10 mouse cellular contexts compared by ENCODE assay signal in the genomic region with DNA sequence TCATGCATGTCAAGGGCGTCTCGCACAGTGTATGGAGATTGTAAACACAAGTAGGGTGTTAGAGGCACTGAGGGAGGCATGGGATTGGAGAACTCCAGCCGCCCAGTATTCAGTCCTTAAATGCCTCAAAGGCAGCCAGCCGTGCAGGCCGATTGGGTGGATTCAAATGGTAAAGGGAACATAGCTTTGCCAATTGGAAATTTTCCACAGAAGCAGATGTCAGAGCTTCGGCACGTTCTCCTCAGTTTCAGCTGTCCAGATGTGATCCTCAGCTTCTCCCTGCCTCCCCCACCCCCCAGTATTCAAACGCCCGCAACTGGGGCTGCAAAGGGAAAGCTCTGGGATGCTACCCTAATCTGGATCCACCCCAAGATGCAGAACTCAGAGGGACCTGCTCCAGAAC. TPM values are rescaled to one million over a fixed set of nuclear protein-coding genes. Genes with fewer than 3 reads are reported as not detected.
A peak's percentile ranks its signal among the peaks of the same experiment; 100 is the strongest.
DNase-seq lines count a peak whose midpoint lies in the region; ATAC-seq and TF ChIP-seq lines count a peak whose summit lies in the region.
"Had no signal": no experiment of that assay in that cellular context is flagged by ENCODE, and none has a peak within 500 bp of the region (broad histone marks: within the 10 kb centered on the region; RNA-seq: fewer than 3 reads in every experiment).

No protein-coding gene starts in this region.

- no peak overlapping the region for H3K4me2 ChIP-seq in heart, postnatal 0 days (ENCODE audit: low read depth, low read length)
- H3K4me2 ChIP-seq in forebrain, postnatal 0 days (ENCODE audit: low read depth) = no peak overlapping the region

- POLR2A ChIA-PET in Patski (lab: Charles Lee) = no interaction called here

- H3K9me3 ChIP-seq in heart, postnatal 0 days (replicated peaks; ENCODE audit: control insufficient read depth, low read length) = no peaks in the 10 kb centered on the region
- no peaks in the 10 kb centered on the region for H3K9me3 ChIP-seq in forebrain, postnatal 0 days (ENCODE audit: low read length)

- in situ Hi-C loops in Patski (cut with MboI; ENCODE audit: low pct_unique_long_range_greater_than_20kb) = no loop called here

- ATAC-seq in heart, postnatal 0 days (ENCODE audit: insufficient read depth, low read depth) = peak; percentile 21; the same call in 1 of the 2 replicates
- peak; percentile 56 for ATAC-seq in Patski
- ATAC-seq in forebrain, postnatal 0 days = peak; percentile 48; the same call in 1 of the 2 replicates

- H3K27me3 ChIP-seq in heart, postnatal 0 days (ENCODE audit: control insufficient read depth, insufficient read depth, low read length) = no peaks in the 10 kb centered on the region
- H3K27me3 ChIP-seq in Patski = no peaks in the 10 kb centered on the region
- no peaks in the 10 kb centered on the region for H3K27me3 ChIP-seq in forebrain, postnatal 0 days (ENCODE audit: insufficient read depth, low read length)

- DNase-seq in heart, postnatal 0 days (ENCODE audit: low spot score) = no peak
- DNase-seq in heart, adult 18-20 months = no peak
- DNase-seq in Patski (ENCODE audit: low read depth, low spot score) = no peak
- DNase-seq in forebrain, postnatal 0 days = peak; percentile 13
- DNase-seq in kidney, postnatal 4 days = peak; percentile 59 to 74
- DNase-seq in yolk sac, embryonic 10.5 days (ENCODE audit: low spot score) = no peak
- DNase-seq in urinary bladder, postnatal 10 days (ENCODE audit: low spot score) = no peak
- no peak for DNase-seq in urinary bladder, postnatal 25 days (ENCODE audit: low spot score)
- DNase-seq: gastrocnemius, postnatal 36 days; left cerebral cortex, postnatal 4 days had no signal

- WGBS in heart, postnatal 0 days = 61% methylated on average over 9 of the region's 9 CpGs
- 9% methylated on average over 9 of the region's 9 CpGs for WGBS in forebrain, postnatal 0 days

- no peak overlapping the region for H3K4me3 ChIP-seq in heart, postnatal 0 days (ENCODE audit: low read depth, low read length)
- H3K4me3 ChIP-seq in forebrain, postnatal 0 days (ENCODE audit: low read depth, low read length) = no peak overlapping the region

- H3K4me1 ChIP-seq in heart, postnatal 0 days (ENCODE audit: control insufficient read depth, insufficient read depth) = peaks cover 35% of the 10 kb centered on the region
- H3K4me1 ChIP-seq in forebrain, postnatal 0 days (ENCODE audit: insufficient read depth) = no peaks in the 10 kb centered on the region

- H3K9ac ChIP-seq in heart, postnatal 0 days (replicated peaks; ENCODE audit: low read depth, low read length) = no peak overlapping the region
- no peak overlapping the region for H3K9ac ChIP-seq in forebrain, postnatal 0 days

- TF ChIP-seq EP300 in heart, postnatal 0 days (IDR thresholded peaks at IDR 0.05; ENCODE audit: low read depth) = no peak

- CTCF ChIA-PET in Patski (lab: Charles Lee) = interaction anchor here (1.0 to 2.0 kb wide), 4 partner anchors 12 to 68 kb away, joined by 3 to 5 read pairs (median 3); no protein-coding TSS in a partner anchor

- H3K36me3 ChIP-seq in heart, postnatal 0 days (replicated peaks; ENCODE audit: control insufficient read depth, insufficient read depth, low read length) = no peaks in the 10 kb centered on the region
- H3K36me3 ChIP-seq in forebrain, postnatal 0 days (ENCODE audit: insufficient read depth) = no peaks in the 10 kb centered on the region

- no peak for TF ChIP-seq CTCF in heart, postnatal 0 days (IDR thresholded peaks at IDR 0.05; ENCODE audit: low read depth)
- no peak for TF ChIP-seq CTCF in Patski (IDR thresholded peaks at IDR 0.05)
- TF ChIP-seq CTCF in forebrain, postnatal 0 days (IDR thresholded peaks at IDR 0.05; ENCODE audit: low read depth) = no peak

- H3K27ac ChIP-seq in heart, postnatal 0 days (ENCODE audit: low read depth) = no peak overlapping the region
- H3K27ac ChIP-seq in forebrain, postnatal 0 days (ENCODE audit: low read depth, low read length) = no peak overlapping the region

RNA-seq across cellular contexts. Expression of a gene that starts 21.3 kb away (rescaled TPM):
- total RNA-seq in heart, postnatal 0 days (2014; rRNA removed; ENCODE audit: low replicate concordance) = 21.0 and 25.7 TPM in 2 replicates
- polyA plus RNA-seq in heart, postnatal 0 days (2015; fragmentation: Nextera tagmentation; extraction: Ambion mirVana) = 16.0 and 16.6 TPM in 2 replicates
- total RNA-seq in heart, adult 18-20 months (2021) = 10 to 100 TPM; 31.0 to 32.9 TPM
- polyA plus RNA-seq in Patski (2021) = 98.4 TPM
- 7.6 and 8.7 TPM in 2 replicates for total RNA-seq in forebrain, postnatal 0 days (2014; rRNA removed)
- polyA plus RNA-seq in forebrain, postnatal 0 days (2015; fragmentation: Nextera tagmentation; extraction: Ambion mirVana) = 4.3 and 5.6 TPM in 2 replicates

Comparison
In these comparisons a context has a peak if more than half of its experiments do, and no peak if none do; other contexts are left out.
1. DNase-seq: peak in forebrain, postnatal 0 days (single experiment) and kidney, postnatal 4 days (2 of 2); none in heart, postnatal 0 days (single experiment), heart, adult 18-20 months (0 of 2), Patski (single experiment), yolk sac, embryonic 10.5 days (single experiment), urinary bladder, postnatal 10 days (single experiment) and urinary bladder, postnatal 25 days (single experiment).
2. Peak in every context shown above with its lines, with median percentiles within 50 percentile points of each other: ATAC-seq.